Mouse (Mus musculus) bone marrow, adult 2 months (tissue): ENCODE data around the gene Gpm6b.

ENCODE experiments used
- CTCF ChIP-seq: fragments of 200-500 bp; IDR thresholded peaks from 2 replicates; pipeline ENCODE4 v1.5.1; 2011; ENCODE audit warnings: low read length, control low read depth; ENCODE audit not compliant: control insufficient read depth, insufficient read depth
- POLR2A ChIP-seq: fragments of 200-500 bp; IDR thresholded peaks from 2 replicates; pipeline ENCODE4 v1.6.1; 2011; ENCODE audit warnings: low read depth, mild to moderate bottlenecking, control low read depth, low read length, borderline replicate concordance; ENCODE audit not compliant: control insufficient read depth

DNA sequence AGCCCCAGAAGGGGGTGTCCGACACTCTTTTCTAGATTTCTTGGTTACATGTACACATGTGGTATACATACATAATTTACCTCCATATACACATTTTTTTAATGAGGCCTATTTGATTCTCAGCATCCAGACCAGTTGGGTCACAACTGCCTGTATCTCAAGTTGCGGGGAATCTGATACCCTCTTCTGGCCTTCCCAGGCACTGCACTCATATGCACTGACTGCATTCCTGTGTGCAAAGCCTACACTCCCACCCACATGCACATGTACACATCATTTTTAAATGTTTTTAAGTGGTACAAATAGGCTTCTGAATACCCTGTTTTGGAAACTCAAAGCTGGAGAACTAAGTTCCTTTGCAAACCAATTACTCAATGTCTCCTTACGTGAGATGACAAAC, 54.8 kb downstream of the Gpm6b start:
- no peak for TF ChIP-seq CTCF
- no peak for TF ChIP-seq POLR2A
